Mouse (Mus musculus): ENCODE measurements around the gene Atrnl1.

The Atrnl1 gene

DNA sequence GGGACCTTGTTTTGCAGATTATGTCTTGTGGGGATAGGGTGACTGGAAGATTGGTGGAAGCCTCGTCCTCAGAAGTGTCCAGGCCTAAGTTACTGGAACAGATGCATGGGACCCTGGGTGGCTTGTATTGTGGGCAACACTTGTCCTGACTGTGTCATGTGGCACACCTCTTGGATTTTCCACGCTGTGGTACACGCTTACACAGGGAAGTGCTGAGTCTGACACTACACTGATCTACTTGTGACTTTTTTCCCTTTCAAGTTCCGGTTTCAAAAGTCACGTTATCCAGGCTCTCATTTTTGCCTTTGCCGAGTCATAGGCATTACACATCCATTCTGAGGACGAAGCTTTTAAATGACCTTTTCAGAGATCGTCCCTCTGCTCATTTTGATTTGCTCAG, 314.0 kb downstream of the Atrnl1 start:
- DNase-seq (ENCODE audit: low spot score in 2 of 2): no peak

DNA sequence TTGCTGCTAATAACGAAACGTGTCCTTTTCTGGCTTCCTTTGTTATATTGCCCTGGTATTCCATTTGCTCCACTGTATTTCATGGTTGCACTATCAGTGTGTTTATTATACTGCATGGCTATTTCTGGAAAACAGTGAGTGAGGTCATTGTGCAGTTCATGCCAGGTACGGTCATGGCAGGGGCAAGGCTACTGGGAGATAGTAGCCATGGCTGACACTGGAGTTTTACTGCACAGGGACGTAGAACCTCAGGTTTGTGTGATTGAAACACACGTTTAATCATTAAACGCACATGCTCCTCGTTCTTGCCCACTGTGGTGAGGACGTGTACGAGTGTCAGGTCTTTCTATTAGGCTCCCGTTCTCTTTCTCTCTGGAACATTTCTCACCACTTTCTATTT, 314.8 kb downstream of the Atrnl1 start:
- no peak for DNase-seq (ENCODE audit: low spot score in 2 of 2)

DNA sequence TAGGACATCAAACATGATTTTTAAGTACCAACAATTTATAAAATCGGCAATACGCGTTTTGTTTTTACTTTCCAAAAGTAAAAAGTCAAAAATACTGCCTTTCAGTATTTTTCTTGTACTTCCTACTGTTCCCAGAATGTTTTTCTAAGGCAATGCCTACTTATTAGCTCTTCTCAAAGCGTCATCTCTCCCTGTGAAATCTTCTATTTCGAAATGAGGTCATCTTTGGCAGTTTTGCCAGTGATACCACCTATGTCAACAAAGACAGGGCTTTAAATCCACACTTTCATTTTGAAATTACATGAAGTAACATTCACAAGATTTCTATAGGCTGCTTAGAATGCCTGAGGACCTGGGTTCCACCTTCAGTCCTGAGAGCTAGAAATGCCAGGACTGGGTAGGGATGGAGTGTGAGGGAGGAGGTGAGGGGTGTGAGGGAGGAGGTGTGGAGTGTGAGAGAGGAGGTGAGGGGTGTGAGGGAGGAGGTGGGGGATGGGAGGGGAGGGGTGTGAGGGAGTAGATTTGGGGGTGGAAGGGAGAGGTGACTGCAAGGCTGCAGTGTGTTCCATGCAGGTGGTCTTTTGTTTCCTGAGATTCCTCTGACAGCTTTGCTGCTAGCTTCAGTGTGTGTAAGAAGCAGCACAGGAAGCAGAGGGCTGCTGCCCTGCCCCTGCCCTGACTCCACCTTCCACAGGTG, 315.5 kb downstream of the Atrnl1 start:
- no peak for DNase-seq (ENCODE audit: low spot score in 2 of 2)

DNA sequence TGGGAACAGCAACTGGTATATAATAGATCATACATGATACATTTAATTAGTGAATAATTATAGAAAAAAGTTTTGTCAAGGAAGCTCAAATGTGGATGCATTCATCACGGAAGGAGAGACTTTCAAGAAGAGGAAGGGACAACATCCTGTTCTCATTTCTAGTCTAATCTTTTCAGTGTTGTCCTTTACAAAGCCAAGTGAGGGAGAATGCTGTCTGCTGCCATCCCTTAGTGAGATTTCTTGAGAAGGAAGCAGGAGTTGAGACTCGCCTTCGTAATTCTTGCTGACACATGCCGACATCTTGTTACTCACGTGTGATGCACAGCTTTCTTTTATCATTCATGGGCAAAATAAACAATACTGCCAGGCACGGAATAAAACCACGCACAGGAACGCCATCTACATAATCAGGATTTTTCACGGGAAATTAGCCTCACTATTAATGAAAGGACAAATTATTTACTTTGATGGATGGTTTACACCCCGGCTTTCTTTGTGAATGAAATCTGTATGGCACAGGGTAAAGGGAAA, 316.2 kb downstream of the Atrnl1 start:
- no peak for DNase-seq (ENCODE audit: low spot score in 2 of 2)

DNA sequence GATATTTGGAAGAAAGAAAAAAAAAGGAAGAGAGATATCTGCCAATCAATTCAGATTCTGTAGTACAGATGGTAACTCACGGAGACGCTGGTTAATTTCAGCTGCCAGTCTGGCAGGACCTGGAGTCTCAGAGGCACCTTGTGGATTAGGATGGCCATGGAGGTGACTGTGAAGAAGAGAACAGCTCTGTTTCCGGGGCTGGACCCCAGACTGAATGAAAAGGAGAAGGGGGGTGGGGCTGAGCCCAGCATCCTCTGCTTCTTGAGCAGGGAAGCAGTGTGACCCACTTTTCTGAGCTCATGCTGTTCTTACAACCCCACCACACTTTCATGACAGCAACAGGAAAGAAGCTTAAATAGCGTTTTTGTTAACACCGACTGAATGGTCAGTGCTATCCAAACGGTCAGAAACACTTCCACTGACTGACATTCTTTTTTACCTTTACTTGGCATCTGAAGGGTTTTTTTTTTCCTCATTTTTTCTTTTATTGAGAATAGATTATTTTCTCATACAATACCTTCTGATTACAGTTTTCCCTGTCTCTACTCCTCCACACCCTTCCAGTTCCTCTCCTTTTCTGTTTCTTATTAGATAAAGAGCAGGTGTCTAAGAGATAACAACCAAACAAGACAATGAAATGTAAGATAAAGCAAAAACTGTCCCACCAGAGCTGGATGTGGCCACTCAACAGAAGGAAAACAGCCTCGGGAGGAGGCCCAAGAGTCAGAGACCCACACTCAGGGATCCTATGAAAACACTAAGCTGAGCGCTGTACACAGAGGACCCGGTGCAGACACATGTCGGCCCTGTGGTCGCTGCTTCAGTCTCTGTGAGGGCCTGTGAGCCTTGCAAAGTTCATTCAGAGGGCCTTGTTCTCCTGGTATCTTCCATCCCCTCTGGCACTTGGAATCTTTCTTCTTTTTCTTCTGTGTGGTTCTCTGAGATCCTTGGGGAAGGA, 317.0 kb downstream of the Atrnl1 start:
- DNase-seq (ENCODE audit: low spot score in 2 of 2): no peak

DNA sequence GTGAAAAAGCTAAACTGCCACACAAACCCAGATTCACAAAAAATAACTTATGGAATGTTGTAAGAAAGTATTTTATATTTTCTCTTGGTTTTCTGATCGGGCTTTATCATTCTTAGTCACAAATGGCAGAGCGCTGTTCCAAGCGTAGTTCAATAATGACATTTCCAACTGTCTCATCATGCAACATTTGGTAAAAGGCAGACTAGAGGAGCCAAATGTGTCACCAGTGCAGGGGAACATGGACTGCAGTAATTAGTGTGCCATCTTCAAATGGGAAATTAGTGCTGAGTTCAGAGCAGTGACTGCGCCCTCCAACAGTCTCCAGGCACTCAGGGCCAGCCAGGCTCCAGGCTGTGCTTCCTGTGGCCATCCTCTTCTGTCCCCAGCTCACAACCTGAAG, 320.8 kb downstream of the Atrnl1 start:
- no peak for DNase-seq (ENCODE audit: low spot score in 2 of 2)

DNA sequence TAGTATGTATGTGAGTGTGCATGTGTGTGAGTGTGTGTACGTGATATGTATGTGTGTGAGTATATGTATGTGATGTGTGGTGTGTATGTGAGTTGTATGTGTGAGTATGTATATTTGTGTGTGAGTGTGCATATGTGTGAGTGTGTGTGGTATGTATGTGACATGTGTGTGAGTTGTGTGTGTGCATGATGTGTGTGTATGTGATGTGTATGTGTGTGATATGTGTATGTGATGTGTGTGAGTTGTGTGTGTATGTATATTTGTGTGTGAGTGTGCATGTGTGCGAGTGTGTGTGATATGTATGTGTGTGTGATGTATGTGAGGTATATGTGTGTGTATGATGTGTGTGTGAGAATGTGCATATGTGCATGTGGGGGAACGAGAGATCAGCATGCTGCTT, 326.0 kb downstream of the Atrnl1 start:
- no peak for DNase-seq (ENCODE audit: low spot score in 2 of 2)

DNA sequence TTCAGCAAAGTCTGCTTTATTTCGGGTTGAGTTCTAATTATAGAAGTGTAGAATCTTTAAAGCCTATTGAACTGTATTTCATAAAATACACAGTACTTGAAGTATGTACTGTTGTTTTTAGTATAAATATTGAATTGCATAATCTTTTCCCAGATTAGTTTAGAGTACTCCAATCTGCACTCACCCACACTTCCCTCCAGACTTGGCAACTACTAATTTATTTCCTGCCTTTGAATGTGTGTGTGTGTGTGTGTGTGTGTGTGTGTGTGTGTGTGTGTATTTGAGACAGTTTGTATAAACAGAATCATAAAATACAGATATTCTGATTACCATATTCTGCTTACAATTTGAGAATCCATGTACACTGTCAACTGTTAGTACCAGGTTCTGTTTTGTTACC, 328.3 kb downstream of the Atrnl1 start:
- no peak for DNase-seq (ENCODE audit: low spot score in 2 of 2)

DNA sequence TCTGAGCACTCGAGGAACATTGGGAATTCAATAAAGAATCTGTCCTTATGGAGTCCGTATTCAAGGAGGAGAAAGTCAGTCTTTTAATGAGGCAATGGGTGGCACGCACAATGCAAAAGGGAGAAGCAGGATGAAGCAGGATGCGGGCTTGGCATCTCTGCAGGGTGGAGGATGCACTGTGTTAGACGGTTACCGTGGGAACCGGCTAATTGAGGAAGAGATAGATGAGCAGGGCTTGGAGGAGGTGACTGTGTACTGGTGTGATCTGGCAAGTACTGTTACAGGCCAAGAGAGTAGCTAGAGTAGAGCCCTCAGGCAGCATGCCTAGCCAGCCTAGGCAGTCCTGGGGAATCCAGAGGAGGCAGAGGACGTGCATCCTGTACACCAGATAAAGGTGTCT, 330.7 kb downstream of the Atrnl1 start:
- peak; percentile 50 to 71 for DNase-seq (ENCODE audit: low spot score in 2 of 2)

DNA sequence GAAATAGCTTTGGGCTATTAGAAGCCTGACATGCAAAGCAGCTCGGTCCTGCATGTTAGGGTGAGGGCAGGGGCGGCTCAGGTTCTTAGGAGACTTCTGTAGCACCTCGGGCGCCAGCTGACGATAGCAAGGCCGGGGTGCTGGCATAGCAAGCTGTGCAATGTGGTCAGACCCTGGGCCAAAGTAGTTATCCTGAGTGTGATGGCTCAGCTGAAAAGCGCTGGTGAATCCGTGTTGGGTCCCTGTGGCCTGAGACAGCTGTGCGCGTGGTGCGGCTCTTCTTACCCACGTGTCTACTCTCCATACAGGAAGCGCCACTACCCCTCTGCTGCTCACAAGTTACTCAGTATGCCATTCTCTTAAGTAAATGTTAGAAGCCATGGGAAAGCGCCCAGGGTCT, 331.4 kb downstream of the Atrnl1 start:
- no peak for DNase-seq (ENCODE audit: low spot score in 2 of 2)

DNA sequence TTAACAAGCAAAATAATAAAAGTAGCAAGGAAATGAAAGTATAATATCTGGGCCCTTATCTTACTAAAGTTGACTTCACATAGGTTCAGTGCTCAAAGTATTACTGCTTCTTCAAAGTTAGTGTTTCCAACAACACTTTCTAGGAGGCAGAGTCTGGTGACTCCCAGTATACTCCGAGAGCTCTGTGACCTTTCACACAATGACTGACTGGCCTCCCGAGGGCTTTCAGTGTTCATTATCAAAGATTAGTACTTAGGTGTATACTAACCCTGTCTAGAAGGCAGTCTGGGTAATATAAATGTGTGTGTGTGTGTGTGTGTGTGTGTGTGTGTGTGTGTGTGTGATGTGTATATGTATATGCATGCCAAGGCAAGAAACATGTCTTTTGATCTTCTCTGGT, 332.5 kb downstream of the Atrnl1 start:
- DNase-seq (ENCODE audit: low spot score in 2 of 2): no peak

DNA sequence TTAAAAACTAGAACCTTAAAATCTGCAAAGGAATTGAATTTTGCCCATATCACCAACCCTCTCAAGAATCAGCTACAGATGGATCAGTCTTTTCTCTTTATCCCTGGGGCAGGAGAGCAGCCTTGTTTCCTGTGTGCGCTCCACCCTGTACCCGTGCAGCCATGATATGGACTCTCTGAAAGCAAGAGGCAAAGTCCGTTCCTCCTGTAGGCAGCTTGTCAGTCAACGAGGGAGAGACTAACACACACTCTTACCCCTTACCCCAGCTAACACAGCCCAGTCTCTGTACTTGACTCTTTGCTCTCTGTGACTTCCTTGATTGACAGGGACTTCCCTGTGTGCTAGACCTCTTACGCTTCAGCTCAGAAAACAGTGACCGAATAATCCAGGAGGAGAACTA, 333.8 kb downstream of the Atrnl1 start:
- no peak for DNase-seq (ENCODE audit: low spot score in 2 of 2)

DNA sequence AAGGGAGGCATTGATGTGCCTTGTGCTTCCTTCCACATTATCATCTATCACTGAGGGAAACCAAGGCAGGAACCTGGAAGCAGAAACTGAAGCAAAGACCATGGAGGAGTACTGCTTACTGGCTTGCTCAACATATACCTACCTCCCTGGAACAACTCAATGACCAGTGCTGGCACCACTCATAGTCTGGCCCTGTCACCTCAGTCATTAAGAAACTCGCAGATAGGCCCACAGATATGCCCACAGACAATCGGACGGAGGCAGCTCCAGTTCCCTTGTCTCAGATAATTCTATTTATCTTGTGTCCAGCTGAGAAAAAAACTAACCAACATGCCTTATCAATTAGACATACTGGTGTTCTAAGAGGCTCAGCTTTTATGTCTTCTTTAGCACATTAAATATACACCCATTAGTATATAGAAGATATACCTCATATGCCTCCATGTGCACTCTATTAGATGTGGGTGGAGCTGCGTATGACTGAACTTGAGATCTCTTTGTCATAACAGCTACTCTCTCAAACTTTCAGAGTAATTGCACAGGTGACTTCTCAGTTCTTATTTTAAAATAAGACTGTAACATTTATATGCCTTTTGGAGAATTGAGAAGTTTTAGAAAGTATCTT, 334.9 kb downstream of the Atrnl1 start:
- no peak for DNase-seq (ENCODE audit: low spot score in 2 of 2)

DNA sequence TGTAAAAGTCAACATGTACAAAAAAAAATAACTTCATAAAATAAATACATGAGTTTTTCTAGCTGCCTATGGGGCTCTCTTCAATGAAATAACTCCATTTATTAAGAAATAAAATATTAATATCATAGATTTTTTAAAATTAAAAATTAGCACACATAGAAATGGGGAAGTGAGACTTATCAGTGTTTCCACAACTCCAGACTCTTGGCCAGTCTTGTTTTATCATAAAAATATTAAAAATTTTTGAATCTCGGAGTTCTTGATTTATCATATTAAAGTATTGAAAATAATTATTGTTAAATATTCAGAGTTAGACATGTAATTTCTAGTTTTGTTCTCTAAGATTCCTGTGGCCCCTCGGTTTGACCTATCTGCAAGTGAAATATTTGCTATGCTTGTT, 337.7 kb downstream of the Atrnl1 start:
- no peak for DNase-seq (ENCODE audit: low spot score in 2 of 2)

DNA sequence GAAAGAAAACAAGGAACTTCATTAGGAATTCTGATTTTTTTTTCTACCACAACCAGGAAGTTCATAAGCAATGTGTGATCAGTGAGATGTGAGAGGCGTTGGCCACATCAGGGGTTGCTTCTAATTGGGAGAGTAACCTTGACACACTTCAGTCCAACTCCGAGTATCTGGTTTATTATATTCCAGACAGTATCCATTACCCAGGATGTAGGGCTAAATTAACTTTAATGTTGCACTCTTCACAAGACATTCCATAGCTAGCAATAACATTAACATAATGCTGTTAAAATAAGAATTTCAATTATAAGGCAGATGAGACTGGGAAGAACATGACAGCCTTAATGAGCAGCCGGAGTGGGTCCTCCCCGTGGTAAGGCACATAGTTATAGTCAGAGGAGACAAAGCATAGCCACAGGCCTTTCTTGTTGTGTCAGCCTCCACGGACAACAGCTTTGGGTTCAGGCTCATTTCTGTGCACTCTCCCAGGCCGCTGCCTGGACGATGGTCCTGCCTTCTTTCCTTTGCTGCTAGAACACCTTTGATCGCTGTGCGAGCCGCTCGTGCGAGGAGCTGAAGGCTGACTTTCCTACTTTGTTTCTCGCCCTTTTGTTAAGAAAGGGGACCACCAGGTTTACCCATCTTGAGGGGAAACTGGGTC, 338.6 kb downstream of the Atrnl1 start:
- DNase-seq (ENCODE audit: low spot score in 2 of 2): no peak

DNA sequence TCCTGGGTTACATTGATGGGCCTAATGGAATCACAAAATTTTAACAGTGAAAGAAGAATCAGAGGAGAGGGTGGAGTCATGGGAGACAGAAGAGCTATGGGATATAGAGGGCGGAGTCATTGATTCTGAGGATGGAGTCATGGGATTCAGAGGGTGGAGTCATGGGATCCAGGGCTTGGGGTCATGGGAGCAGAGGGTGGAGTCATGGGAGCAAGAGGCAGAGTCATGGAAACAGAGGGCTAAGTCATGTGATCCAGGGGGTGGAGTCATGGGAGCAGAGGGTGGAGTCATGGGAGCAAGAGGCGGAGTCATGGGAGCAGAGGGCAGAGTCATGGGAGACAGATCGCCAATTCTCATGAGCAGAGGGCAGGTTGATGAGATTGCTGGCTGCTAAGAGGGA, 343.3 kb downstream of the Atrnl1 start:
- no peak for DNase-seq (ENCODE audit: low spot score in 2 of 2)

DNA sequence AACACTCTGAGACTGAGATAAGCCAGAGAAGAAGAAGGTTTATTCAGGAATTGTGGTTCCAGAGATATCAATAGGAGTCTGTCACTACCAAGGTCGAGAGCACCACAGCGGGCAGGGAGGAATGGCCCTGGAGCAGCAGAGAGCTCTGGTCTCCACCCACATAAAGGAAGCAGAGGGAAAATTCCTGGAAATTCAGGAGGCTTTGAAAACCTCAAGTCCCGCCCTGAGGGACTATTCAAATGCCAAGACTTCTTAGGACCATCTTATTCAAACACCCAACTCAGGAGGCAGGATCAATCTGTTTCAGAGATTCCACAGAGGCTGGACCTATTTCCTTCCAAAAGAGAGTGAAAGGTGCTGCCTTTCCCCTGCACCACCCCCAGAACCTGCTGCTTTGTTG, 345.6 kb downstream of the Atrnl1 start:
- DNase-seq (ENCODE audit: low spot score in 2 of 2): no peak

DNA sequence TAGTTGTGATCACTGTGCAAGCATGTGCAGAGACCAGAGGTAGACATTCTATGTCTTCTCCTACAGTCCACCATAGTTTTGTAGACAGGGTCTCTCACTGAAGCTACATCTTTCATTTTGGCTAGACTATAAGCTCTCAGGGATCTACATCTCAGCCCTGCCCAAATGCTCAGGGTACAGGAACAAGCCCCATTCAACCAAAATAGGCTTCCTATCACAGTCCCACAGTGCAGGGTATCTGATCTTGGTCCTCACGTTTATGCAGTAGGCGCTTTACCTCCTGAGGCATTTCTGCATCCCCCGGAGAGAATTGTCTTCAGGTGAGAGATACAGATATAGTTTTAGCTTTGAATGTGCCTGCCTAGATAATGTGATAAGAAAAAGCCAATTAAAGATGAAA, 346.5 kb downstream of the Atrnl1 start:
- no peak for DNase-seq (ENCODE audit: low spot score in 2 of 2)

DNA sequence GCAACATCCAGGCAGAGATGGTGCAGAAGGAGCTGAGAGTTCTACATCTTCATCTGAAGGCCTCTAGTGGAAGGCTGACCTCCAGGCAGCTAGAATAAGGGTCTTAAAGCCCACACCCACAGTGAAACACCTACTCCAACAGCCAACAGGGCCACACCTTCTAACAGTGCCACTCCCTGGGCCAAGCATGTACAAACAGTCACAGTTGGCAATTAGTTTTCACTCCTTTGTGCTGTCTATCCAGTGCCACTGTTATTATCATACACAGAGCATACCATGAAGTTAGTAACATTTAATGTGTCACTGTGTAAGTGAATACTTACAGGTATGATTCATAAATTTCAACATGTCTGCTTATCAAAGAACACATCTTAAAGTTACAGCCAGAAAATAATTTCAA, 347.3 kb downstream of the Atrnl1 start:
- DNase-seq (ENCODE audit: low spot score in 2 of 2): no peak

DNA sequence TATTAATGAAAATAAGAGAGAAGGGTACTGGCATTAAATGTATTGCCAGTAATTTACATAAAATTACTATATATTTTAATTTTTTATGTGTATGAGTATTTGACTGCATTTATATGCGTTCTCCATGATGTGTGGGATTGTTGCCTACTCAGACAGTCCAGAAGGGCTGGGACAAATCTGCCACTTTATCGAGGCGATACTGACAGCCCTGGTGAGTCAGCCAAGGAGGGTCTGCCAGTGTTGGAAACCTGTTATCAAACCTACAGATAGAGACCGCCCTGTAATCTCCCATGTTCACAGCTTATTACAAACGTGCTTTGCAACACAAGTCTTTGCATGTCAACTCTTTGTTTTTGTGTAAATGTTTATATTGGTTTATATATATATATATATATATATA, 347.9 kb downstream of the Atrnl1 start:
- DNase-seq (ENCODE audit: low spot score in 2 of 2): no peak

DNA sequence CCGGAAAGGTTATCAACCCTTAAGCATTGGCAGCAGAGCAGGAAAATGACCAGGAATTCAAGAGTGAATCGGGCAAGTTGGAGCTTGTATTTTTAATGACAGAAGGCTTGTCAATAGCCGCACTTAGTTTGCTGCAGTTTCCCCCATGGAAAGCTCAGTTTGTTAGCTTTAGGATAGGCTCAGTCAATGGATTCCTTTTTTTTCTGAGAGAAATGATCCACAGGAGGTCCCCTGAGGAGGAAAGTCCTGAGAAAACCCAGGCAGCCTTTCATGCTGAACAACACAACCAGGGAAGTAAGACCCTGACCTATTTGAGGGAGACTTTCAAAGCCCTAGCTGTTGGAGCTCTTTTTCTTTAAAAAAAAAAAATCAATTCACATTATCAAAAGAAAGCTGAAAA, 350.5 kb downstream of the Atrnl1 start:
- DNase-seq (ENCODE audit: low spot score in 2 of 2): no peak

Measured in left cerebral cortex, adult 9 months (tissue).